Mouse (Mus musculus): ENCODE results near the gene Cdk18. TPM values are rescaled to one million over a fixed set of nuclear protein-coding genes. Genes with fewer than 3 reads are reported as not detected.

Gene Cdk18
- polyA plus RNA-seq, 1 experiment from 2014 or later: 6.3 TPM

DNA sequence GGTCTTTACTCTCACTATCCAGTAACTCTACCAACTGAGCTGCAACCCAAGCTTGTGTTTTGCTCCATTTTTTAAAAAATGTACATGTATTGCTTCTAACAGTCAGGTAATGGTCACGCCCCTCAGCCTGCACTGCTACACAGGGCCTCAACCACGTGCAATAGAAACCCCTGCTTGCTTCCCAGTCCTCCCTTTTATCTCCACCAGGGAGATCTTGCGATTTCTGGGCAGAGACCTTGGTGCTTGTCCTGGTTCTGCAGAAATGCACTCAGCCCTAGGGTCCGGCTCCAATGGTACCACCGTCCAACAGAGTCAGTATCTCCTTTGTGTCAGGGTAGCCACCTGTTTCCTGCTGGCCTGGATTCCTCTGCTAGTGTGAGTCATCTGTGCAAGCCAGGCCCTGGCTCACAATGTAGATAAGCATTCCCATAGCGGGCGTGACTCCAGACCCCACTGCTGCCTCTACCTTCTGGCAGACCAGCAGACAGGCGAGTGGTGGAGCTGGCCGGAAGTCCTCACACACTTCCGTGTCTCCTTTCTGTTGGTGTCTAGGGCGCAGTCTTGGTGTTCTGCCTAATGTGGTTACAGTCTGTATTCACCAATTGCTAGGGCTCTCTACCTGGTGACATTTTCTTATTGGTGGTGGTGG is 44.0 kb downstream of the Cdk18 start:
- H3K4me1 ChIP-seq (ENCODE audit: control insufficient read depth, insufficient read depth, low read length): no peaks in the 10 kb centered on the region
- H3K4me3 ChIP-seq (ENCODE audit: low read length): no peak overlapping the region
- no peak overlapping the region for H3K9ac ChIP-seq (ENCODE audit: low read depth, low read length)
- no peaks in the 10 kb centered on the region for H3K27me3 ChIP-seq (ENCODE audit: control insufficient read depth, insufficient read depth, low read length)
- no peaks in the 10 kb centered on the region for H3K9me3 ChIP-seq (ENCODE audit: control insufficient read depth, low read length)
- H3K4me2 ChIP-seq (replicated peaks; ENCODE audit: low read depth, low read length): no peak overlapping the region
- no peaks in the 10 kb centered on the region for H3K36me3 ChIP-seq (ENCODE audit: control insufficient read depth, insufficient read depth, low read length)
- H3K27ac ChIP-seq (ENCODE audit: low read depth, low read length): no peak overlapping the region
- ATAC-seq (ENCODE audit: low FRiP score, low TSS enrichment): peak; percentile 39; the same call in 1 of the 2 replicates
- 74% methylated on average over 11 of the region's 11 CpGs for WGBS

DNA sequence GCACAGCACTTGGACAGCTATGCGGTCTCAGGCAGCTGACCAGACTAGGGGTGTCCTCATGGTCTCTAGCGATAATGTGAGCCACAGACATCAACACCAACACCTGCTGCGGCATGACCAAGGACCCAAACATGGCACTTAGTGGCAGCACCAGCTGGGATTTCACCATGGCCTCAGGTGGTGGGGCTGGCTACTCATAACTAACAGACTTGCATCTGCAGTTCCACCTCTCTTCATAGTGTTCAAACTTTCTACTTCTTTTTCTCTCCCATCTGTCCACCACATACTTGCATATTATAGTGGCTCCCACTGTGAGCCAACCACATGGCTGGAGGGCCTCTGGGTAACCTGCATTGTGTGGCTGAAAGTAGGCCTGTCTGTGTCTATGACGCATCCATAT is 46.2 kb downstream of the Cdk18 start:
- Histone ChIP-seq H3K27ac (ENCODE audit: low read depth, low read length) (no peak overlapping the region), H3K9ac (ENCODE audit: low read depth, low read length) (no peak overlapping the region), H3K36me3 (ENCODE audit: control insufficient read depth, insufficient read depth, low read length) (no peaks in the 10 kb centered on the region), H3K4me3 (ENCODE audit: low read length) (no peak overlapping the region), H3K27me3 (ENCODE audit: control insufficient read depth, insufficient read depth, low read length) (no peaks in the 10 kb centered on the region), H3K4me2 (replicated peaks; ENCODE audit: low read depth, low read length) (no peak overlapping the region), H3K4me1 (ENCODE audit: control insufficient read depth, insufficient read depth, low read length) (no peaks in the 10 kb centered on the region), H3K9me3 (ENCODE audit: control insufficient read depth, low read length) (no peaks in the 10 kb centered on the region)
- ATAC-seq (ENCODE audit: low FRiP score, low TSS enrichment): no peak
- 94% methylated on average over 4 of the region's 4 CpGs for WGBS

DNA sequence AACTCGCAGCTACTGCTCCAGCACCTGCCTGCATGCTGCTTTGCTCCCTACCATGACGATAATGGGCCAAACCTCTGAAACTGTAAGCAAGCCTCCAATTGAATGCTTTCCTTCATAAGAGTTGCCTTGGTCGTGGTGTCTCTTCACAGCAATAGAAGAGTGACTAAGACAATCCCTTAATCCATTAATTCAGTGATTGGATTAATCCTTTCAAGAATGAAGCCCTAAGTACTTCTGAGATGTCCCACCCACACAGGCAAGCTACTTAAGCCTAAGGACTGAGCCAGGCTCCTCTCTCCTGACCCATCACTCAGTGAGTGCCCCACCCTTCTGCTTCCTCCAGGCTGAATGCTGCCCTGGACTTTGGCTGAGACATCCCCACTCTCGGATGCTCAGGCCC is 49.2 kb downstream of the Cdk18 start:
- no peak overlapping the region for H3K9ac ChIP-seq (ENCODE audit: low read depth, low read length)
- no peak overlapping the region for H3K4me3 ChIP-seq (ENCODE audit: low read length)
- H3K9me3 ChIP-seq (ENCODE audit: control insufficient read depth, low read length): no peaks in the 10 kb centered on the region
- 0 out of 2 replicates have a peak, but pooled peaks cover 5% of the 10 kb centered on the region for H3K4me1 ChIP-seq (ENCODE audit: control insufficient read depth, insufficient read depth, low read length)
- WGBS: 92% methylated on average over 4 of the region's 4 CpGs
- no peaks in the 10 kb centered on the region for H3K27me3 ChIP-seq (ENCODE audit: control insufficient read depth, insufficient read depth, low read length)
- H3K27ac ChIP-seq (ENCODE audit: low read depth, low read length): no peak overlapping the region
- no peak for ATAC-seq (ENCODE audit: low FRiP score, low TSS enrichment)
- no peaks in the 10 kb centered on the region for H3K36me3 ChIP-seq (ENCODE audit: control insufficient read depth, insufficient read depth, low read length)
- no peak overlapping the region for H3K4me2 ChIP-seq (replicated peaks; ENCODE audit: low read depth, low read length)

DNA sequence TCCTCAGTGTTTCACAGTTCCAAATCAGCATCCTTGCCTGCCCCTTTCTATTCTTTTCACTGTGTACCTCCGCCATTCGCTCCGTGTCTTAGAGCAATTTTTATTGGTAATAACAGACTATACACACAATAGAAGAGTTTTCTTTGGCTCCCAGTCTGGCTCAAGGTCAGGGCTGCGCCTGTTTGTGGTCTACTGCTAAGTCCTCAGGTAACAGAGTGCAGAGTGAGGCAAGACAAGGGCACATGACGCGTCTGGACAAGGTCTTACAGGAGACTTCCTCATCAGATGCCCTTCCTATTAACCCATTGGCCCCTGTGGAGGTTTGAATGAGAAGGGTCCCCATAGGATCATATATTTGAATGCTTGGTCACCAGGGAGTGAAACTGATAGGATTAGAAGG is 49.7 kb downstream of the Cdk18 start:
- no peak for ATAC-seq (ENCODE audit: low FRiP score, low TSS enrichment)

DNA sequence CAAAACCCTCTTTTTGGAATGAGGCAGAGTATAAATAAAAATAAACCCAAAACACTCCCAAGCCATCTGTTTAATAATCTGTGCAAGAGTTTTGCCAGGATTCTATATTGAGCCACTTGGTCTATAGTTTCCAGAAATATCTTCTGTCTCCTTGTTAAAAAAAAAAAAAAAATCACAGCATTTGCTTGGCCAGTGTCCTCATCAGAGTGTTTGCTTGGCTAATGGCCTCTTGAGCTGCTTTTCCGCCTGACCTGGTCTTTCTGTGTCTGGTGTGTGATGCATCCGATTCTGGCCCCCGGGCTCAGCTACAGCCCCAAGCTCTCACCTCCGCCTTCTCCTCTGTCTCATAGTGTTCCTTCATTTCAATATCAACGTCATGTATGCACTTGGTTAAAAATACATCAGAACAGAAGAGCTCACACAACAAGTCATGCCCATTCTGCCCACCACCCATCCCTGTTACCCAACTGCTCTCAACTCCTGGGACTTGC is 51.3 kb downstream of the Cdk18 start:
- Histone ChIP-seq H3K36me3 (ENCODE audit: control insufficient read depth, insufficient read depth, low read length) (no peaks in the 10 kb centered on the region), H3K4me2 (replicated peaks; ENCODE audit: low read depth, low read length) (no peak overlapping the region), H3K9me3 (ENCODE audit: control insufficient read depth, low read length) (no peaks in the 10 kb centered on the region), H3K27ac (ENCODE audit: low read depth, low read length) (no peak overlapping the region), H3K4me3 (ENCODE audit: low read length) (no peak overlapping the region), H3K27me3 (ENCODE audit: control insufficient read depth, insufficient read depth, low read length) (no peaks in the 10 kb centered on the region), H3K9ac (ENCODE audit: low read depth, low read length) (no peak overlapping the region), H3K4me1 (ENCODE audit: control insufficient read depth, insufficient read depth, low read length) (0 out of 2 replicates have a peak, but pooled peaks cover 5% of the 10 kb centered on the region)
- WGBS: 85% methylated on average over 5 of the region's 5 CpGs
- ATAC-seq (ENCODE audit: low FRiP score, low TSS enrichment): no peak

More for the DNA sequence above, 49.7 kb downstream of the Cdk18 start:
- Histone ChIP-seq H3K4me1 (ENCODE audit: control insufficient read depth, insufficient read depth, low read length) (0 out of 2 replicates have a peak, but pooled peaks cover 5% of the 10 kb centered on the region), H3K4me2 (replicated peaks; ENCODE audit: low read depth, low read length) (no peak overlapping the region), H3K9ac (ENCODE audit: low read depth, low read length) (no peak overlapping the region), H3K4me3 (ENCODE audit: low read length) (no peak overlapping the region), H3K9me3 (ENCODE audit: control insufficient read depth, low read length) (no peaks in the 10 kb centered on the region), H3K27me3 (ENCODE audit: control insufficient read depth, insufficient read depth, low read length) (no peaks in the 10 kb centered on the region), H3K36me3 (ENCODE audit: control insufficient read depth, insufficient read depth, low read length) (no peaks in the 10 kb centered on the region), H3K27ac (ENCODE audit: low read depth, low read length) (no peak overlapping the region)
- WGBS: 80% methylated on average over 6 of the region's 6 CpGs

DNA sequence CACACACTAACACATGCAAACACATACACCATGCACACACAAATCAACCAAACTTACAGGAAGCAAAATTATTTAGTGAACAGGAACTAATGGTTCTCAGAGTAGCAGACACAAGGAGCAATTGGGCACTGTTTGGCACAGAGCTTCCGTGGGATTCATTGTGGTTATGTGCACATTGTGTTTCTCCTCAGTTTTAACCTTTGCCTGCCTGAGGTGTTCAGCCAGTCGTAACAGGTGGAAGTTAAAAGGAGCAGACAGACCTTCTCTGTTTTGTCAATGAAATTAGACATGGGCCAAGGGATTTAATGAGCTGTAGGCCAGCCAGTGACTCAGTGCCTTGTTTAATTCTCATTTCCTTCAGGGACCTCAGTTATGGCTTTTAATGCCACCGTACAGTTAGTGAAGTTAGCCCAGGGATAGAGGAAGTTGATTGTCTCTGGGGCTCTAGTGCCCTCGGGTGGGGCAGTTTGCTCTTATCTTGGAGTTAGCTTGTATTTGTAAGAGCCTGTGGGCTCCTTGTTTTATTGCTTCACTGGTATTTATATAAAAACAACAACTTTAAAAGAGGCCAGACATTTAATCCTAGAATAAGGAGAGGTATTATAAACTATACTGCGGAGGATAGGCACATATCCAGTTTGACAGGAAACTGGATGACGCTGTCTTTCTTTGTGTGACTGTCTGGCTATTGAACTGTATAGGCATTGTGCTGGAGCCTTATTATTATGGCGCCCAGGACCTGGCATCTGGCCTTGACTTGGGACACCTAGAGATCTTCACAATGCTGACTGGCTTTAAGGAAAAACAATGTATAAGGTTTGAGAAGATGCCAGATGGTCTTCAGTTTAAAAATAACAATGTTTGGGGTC is 54.1 kb downstream of the Cdk18 start:
- Histone ChIP-seq H3K27ac (ENCODE audit: low read depth, low read length) (peak overlapping the region; percentile 55; the same call in 1 of the 2 replicates), H3K9me3 (ENCODE audit: control insufficient read depth, low read length) (0 out of 2 replicates have a peak, but pooled peaks cover 3% of the 10 kb centered on the region), H3K27me3 (ENCODE audit: control insufficient read depth, insufficient read depth, low read length) (no peaks in the 10 kb centered on the region), H3K4me3 (ENCODE audit: low read length) (no peak overlapping the region), H3K9ac (ENCODE audit: low read depth, low read length) (no peak overlapping the region), H3K4me2 (replicated peaks; ENCODE audit: low read depth, low read length) (no peak overlapping the region), H3K4me1 (ENCODE audit: control insufficient read depth, insufficient read depth, low read length) (0 out of 2 replicates have a peak, but pooled peaks cover 5% of the 10 kb centered on the region), H3K36me3 (ENCODE audit: control insufficient read depth, insufficient read depth, low read length) (no peaks in the 10 kb centered on the region)
- ATAC-seq (ENCODE audit: low FRiP score, low TSS enrichment): peak; percentile 57; the same call in 1 of the 2 replicates
- 51% methylated on average over 7 of the region's 7 CpGs for WGBS

DNA sequence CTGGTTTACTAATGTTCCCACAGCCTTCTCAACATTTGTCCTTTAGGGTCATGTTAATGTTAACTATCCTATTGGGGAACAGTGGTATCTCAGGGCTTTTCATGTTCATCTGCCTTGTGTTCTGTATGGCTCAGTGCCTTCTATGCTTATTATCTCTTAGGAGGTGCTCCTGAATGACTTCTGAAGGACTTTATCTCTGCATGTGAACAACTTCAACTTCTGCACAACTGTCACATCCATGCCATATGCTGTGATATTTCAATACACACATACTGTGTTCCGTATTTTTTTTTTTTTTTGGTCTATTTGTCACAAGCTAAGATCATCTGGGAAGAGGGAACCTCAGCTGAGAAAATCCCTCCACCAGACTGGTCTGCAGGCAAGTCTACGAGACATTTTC is 61.1 kb downstream of the Cdk18 start:
- H3K4me2 ChIP-seq (replicated peaks; ENCODE audit: low read depth, low read length): no peak overlapping the region
- no peak overlapping the region for H3K4me3 ChIP-seq (ENCODE audit: low read length)
- H3K9ac ChIP-seq (ENCODE audit: low read depth, low read length): no peak overlapping the region
- no peak for ATAC-seq (ENCODE audit: low FRiP score, low TSS enrichment)
- H3K27ac ChIP-seq (ENCODE audit: low read depth, low read length): no peak overlapping the region
- WGBS: 94% methylated on average over 2 of the region's 2 CpGs
- 0 out of 2 replicates have a peak, but pooled peaks cover 3% of the 10 kb centered on the region for H3K9me3 ChIP-seq (ENCODE audit: control insufficient read depth, low read length)
- H3K27me3 ChIP-seq (ENCODE audit: control insufficient read depth, insufficient read depth, low read length): no peaks in the 10 kb centered on the region
- no peaks in the 10 kb centered on the region for H3K36me3 ChIP-seq (ENCODE audit: control insufficient read depth, insufficient read depth, low read length)
- H3K4me1 ChIP-seq (ENCODE audit: control insufficient read depth, insufficient read depth, low read length): no peaks in the 10 kb centered on the region

DNA sequence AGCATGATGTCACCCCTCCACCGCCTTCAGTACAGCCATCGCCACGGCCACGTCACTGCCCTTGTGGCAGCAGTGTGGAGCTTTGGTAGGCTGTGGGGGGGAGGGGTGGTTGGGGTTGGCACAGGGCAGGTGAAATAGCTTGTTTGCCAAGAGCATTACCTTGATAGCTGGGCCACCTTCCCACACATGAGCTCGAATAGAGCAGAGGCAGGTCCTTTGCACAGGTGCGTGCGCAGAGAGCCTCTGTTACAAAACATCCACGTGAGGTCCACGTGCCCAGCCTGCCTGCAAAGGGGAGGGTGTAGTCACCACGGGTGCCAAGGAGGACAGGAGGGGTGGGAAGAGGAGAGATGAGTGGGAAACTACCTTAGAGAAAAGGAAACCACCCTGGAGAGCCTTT is 63.9 kb downstream of the Cdk18 start:
- H3K36me3 ChIP-seq (ENCODE audit: control insufficient read depth, insufficient read depth, low read length): no peaks in the 10 kb centered on the region
- H3K9ac ChIP-seq (ENCODE audit: low read depth, low read length): no peak overlapping the region
- H3K4me2 ChIP-seq (replicated peaks; ENCODE audit: low read depth, low read length): no peak overlapping the region
- WGBS: 90% methylated on average over 10 of the region's 10 CpGs
- H3K27ac ChIP-seq (ENCODE audit: low read depth, low read length): no peak overlapping the region
- H3K9me3 ChIP-seq (ENCODE audit: control insufficient read depth, low read length): no peaks in the 10 kb centered on the region
- ATAC-seq (ENCODE audit: low FRiP score, low TSS enrichment): no peak
- no peaks in the 10 kb centered on the region for H3K4me1 ChIP-seq (ENCODE audit: control insufficient read depth, insufficient read depth, low read length)
- no peak overlapping the region for H3K4me3 ChIP-seq (ENCODE audit: low read length)
- no peaks in the 10 kb centered on the region for H3K27me3 ChIP-seq (ENCODE audit: control insufficient read depth, insufficient read depth, low read length)

DNA sequence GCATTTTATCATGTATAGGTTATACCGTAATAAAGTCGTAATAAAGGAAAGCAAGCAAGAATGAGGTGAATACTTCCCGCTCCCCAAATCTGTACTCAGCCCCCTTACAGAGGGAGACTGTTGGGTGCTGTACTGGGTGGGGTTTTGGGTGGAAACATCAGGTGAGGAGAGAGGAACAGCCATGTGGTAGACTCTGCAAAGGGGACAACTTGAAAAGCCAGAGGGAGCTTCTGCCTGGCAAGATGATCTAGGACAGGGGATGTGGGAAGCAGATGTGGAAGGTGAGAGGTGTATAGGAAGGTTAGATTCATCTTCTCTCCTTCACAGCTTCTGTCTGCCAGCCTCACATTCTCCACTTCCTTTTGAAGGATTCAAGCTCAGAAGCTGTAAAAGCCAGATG is 68.8 kb downstream of the Cdk18 start:
- Histone ChIP-seq H3K27ac (ENCODE audit: low read depth, low read length) (no peak overlapping the region), H3K4me2 (replicated peaks; ENCODE audit: low read depth, low read length) (no peak overlapping the region), H3K9me3 (ENCODE audit: control insufficient read depth, low read length) (no peaks in the 10 kb centered on the region), H3K9ac (ENCODE audit: low read depth, low read length) (no peak overlapping the region), H3K4me1 (ENCODE audit: control insufficient read depth, insufficient read depth, low read length) (peaks cover 8% of the 10 kb centered on the region; the same call in 1 of the 2 replicates), H3K27me3 (ENCODE audit: control insufficient read depth, insufficient read depth, low read length) (peaks cover 37% of the 10 kb centered on the region), H3K36me3 (ENCODE audit: control insufficient read depth, insufficient read depth, low read length) (no peaks in the 10 kb centered on the region), H3K4me3 (ENCODE audit: low read length) (no peak overlapping the region)
- no peak for ATAC-seq (ENCODE audit: low FRiP score, low TSS enrichment)
- WGBS: 87% methylated on average over 3 of the region's 3 CpGs

All from kidney, embryonic 14.5 days (tissue).